Mouse (Mus musculus) left cerebral cortex, adult 18-20 months (tissue): ENCODE measurements at regions not wholly inside any gene's neighbourhood (a gene's known extent, or its start where the extent isn't known, plus 50 kb on each side); places are given as distances from the start of the nearest gene placed in this dataset.

Experiments used
- DNase-seq, 2 experiments: peaks; one replicate each; pipeline ENCODE4 v3.0.0; 2021 to 2022; ENCODE audit warnings: low spot score in 2 of 2, mixed read lengths in 1 of 2

- DNase-seq = no peak
Observed at GRCm38 (mm10) chr7:111420698-111421097, 337.9 kb upstream of the Eif4g2 start.

GRCm38 (mm10) chr7:111417735-111418134 lies 334.9 kb upstream of the Eif4g2 start:
- DNase-seq = no peak

- DNase-seq = no peak
Observed at GRCm38 (mm10) chr7:111416061-111416460, 333.2 kb upstream of the Eif4g2 start.

GRCm38 (mm10) chr7:111413745-111414144 lies 330.9 kb upstream of the Eif4g2 start:
- no peak for DNase-seq

DNA sequence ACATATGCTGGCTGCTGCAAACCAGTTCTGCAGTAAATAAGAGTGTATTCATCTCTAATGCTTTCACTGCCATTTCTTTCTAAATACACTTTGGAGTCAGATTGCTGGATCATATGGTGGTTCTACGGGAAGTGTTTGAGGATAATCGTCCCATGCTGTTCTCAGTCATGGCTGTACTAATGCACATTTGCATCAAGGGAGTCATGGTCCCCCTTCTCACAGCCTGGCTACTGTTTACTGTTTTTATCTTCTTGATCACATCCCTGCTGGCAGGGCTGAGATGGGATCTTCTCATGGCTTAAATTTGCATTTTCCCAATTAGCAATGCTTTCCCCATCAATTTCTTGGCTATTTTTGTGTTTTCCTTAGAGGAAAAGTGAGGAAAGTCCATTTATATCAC lies 330.1 kb upstream of the Eif4g2 start:
- DNase-seq = no peak

DNA sequence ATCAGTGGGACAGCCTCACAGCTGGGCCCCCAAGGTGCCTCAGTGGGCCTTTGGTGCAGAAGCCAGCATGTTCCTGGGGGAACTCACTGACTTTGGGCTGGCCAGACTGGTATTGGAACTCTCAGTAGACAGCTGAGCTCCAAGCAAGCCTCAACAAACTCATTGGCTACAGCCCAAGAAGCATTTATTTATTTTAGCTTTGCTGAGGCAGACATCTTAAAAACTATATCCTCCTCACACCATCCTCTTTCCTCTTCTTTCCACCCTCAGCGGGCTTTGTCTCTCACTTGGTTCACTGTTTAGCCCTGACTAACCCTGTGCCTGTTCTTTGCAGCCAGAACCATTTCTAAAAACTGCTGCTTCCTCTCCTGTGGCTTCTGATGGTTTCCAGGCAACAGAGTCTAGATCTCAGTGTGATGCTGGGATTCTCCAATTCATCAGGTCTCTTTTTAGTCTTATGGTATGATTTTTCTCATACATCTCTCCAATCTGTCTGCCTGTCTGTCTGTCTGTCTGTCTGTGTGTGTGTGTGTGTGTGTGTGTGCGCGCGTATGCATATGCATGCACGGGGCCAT lies 328.6 kb upstream of the Eif4g2 start:
- peak in 1 of 2 experiments; percentile 28 for DNase-seq

DNA sequence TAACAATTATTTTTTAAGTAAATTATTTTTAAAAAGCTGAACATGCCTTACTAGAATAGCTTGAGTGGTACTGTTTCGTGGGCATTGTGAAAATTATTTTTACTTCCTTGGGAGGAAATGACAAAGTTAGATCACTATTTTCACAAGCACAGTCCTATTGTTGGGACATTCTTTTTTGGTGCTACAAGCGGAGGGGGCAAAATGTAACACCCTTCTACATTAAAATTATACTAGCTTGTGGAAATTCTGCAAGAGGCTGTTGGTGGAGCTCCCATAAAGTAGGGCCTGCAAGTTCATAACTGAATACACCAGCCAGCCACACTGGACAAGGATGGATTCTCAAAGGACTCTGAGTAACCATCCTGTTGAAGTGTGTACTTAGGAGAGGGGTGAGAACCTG lies 313.1 kb upstream of the Eif4g2 start:
- no peak for DNase-seq

GRCm38 (mm10) chr7:111395111-111395510 lies 312.3 kb upstream of the Eif4g2 start:
- DNase-seq = no peak

DNA sequence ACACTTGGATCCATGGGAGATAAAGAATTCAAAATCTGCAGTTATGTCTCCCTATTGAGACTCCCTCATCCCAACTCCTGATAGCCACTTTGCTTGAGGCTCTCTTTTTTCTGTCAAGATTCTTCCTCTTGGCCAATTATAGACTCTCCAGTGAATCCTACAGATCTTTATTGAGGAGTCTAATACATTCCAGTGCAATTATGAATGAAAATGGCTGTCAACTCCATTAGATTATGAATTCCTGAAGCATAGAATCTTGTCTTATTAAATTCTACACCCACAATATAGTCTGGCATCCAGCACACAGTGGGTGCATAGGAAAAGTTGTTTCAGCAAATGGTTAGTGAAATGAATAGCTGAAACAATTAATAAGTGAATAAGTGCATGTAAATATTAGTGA lies 311.0 kb upstream of the Eif4g2 start:
- DNase-seq = no peak

- no peak for DNase-seq
Observed at GRCm38 (mm10) chr7:111389690-111390089, 306.9 kb upstream of the Eif4g2 start.

DNA sequence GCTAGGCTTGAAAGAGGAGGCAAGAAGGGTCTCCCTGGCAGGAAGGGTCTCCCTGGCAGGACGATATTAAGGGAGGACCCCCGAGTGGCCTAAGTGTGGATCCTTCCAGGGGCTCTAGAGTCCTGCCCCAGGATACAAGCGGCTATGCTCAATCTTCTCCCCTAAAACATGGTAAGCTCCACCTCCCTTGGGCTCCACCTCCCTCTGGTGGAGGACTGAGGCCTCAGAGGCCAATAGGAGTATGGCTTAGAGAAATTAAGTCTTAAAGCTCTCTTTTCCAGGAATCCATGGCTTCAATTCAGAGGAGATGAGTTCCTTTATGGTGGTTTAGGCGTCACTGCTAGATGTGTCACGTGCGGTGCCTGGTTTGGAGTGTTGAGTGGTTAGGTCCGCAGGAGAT lies 291.7 kb upstream of the Eif4g2 start:
- no peak for DNase-seq

DNA sequence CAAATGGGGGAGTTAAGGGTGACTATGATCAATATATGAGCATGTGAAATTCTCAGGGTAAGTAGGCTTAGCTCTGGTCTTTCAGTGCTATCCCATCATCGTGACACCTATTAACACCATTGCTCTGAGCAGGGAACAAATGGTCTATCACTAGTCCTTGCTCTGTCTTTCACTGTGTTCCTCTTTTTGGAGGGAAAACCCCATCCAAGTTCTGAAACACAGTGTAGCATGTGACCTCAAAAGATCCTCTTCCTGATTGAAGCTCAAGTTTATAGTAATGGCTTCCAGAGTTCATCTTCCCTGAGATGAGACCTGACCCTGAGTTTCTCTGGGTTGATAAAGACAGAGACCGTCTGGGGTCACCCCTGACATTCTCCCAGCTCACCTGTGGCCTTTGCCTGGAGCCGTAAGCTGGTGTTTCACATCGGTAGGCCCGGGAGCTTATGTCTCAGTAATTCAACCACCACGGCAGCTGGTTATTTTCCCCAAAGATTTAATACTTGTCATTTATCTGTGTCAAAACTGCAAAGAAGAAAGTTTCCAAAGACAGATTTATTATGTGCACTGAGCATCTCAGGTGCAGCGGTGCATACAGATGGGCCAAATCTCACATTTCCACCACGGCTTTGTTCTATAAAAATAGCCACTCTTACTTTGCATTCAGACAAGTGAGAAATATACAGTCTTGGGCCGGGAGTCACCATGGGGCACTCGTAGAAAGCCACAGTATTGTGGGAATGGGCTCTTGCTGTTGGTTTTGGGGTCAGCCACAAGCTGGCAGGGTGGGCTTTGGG lies 290.7 kb upstream of the Eif4g2 start:
- DNase-seq = no peak

- DNase-seq = no peak
Observed at GRCm38 (mm10) chr7:111370421-111370887, 287.6 kb upstream of the Eif4g2 start.

GRCm38 (mm10) chr7:111368296-111369004 lies 285.6 kb upstream of the Eif4g2 start:
- no peak for DNase-seq

GRCm38 (mm10) chr7:111366951-111367653 lies 284.3 kb upstream of the Eif4g2 start:
- DNase-seq = no peak

DNA sequence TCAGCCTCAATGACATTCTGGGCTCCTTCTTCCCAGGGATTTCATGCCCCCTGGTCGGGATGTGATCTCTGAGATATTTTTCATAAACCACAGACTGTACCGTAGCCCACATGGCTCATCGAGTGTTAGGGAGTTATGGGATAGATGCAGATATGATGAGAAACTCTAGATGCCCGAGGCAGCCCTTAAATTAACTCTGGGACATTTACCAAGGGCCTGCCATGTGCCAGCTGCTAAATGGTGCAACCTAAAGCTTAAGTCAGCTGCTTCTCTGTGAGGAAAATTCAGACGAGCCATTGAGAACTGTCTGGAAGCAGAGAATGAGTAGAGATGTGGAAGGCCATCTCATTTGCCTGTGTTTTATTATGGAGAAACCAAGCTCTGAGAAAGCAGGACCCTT lies 282.6 kb upstream of the Eif4g2 start:
- no peak for DNase-seq

DNA sequence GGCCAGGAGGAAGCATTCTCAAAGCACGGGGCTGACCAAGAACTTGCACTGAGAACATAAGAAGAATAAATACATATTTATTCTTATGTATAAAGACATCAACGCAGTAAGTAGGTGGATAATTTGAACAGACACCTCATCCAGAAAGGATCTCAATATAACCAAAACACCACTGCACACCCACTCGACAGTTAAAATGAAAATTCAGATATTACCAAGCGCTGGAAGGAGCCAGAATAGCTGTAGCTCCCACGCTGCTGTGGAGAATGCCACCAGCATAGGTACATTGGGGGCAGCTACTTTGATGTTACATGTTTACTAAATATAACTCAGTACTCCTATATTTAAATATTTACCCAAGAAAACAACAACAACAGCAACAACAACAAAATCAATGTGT lies 280.4 kb upstream of the Eif4g2 start:
- DNase-seq = peak in 1 of 2 experiments; percentile 27

DNA sequence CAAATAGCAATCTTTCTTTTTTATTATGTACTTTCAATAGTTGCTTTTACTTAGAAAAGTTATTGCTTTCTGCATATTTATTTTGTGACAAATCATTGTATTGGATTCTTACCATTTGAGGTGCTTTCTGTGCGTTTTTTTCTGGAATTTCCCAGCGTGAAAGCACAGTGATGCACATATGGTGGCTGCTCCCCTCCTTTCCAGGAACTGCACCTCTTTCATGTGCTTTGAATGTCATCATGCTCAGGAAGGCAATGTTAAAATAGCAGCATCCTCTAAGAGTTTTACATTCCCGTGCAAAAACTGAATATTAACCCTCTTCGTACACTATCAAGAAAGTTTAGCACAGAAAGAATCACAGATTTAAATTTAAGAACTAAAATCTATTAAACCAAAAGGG lies 279.8 kb upstream of the Eif4g2 start:
- DNase-seq = no peak

- no peak for DNase-seq
Observed at GRCm38 (mm10) chr7:111355088-111355656, 272.3 kb upstream of the Eif4g2 start.

DNA sequence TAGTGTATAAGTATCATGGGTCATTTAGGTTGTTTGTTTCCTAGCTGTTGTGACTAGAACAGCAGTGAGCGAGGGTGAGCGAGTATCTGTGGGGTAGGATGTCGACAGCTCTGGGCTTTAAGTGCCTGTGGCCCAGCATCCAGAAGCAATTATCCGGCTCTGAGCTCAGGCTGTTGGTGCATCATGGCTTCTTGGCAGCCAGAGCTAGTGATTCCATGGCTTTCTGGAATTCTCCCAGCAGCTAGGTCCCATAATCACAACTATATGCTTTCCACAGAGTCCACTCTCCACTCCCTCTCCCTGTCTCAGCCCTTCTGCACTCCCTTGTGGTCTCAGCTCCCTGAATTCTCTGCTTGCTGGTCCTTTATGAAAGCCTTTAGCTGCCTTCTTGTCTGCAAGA lies 271.2 kb upstream of the Eif4g2 start:
- no peak for DNase-seq

DNA sequence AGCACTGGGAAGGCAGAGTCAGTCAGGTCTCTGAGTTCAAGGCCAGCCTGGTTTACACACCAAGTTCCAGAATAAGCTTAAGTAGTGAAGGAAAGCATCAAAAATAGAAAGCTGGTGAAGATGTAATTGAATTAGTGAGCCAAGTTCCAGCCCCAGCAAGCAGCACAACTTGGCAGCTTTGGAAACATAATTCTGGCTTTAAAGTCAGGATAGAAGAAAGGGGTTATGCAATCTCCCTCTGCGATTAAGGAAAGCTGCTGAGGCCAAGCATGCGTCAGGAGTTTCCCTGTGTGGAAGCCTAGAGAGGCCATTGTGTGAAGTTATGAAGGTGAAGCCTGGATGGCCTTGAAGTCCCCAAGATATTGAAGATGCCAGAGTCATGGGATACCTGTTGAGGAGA lies 269.3 kb upstream of the Eif4g2 start:
- DNase-seq = no peak
